Mouse (Mus musculus) adrenal gland, postnatal 36 days (tissue): Measurements from ENCODE around the gene Esyt1. TPM values are rescaled to one million over a fixed set of nuclear protein-coding genes. Genes with fewer than 3 reads are reported as not detected.
A peak's percentile ranks its signal among the peaks of the same experiment; 100 is the strongest.
"Not testable (repeated sequence)": the region's sequence is repeated elsewhere in the genome, so short reads cannot be mapped to it uniquely, and the experiment has no call there.

Experiments
- DNase-seq, 2 experiments: peaks; one replicate each; pipeline ENCODE4 v3.0.0; 2021; ENCODE audit warnings: mixed read lengths in 1 of 2
- total RNA-seq, 2 experiments: library from RNA; stranded (reverse); gene quantifications; 2 replicates each; pipeline ENCODE4 v1.2.3; 2021

The Esyt1 gene
- total RNA-seq, 2 experiments from 2014 or later = 22.7 to 28.8 TPM

GRCm38 (mm10) chr10:128504641-128505370, 20.9 kb downstream of the Esyt1 start:
- no peak for DNase-seq

DNA sequence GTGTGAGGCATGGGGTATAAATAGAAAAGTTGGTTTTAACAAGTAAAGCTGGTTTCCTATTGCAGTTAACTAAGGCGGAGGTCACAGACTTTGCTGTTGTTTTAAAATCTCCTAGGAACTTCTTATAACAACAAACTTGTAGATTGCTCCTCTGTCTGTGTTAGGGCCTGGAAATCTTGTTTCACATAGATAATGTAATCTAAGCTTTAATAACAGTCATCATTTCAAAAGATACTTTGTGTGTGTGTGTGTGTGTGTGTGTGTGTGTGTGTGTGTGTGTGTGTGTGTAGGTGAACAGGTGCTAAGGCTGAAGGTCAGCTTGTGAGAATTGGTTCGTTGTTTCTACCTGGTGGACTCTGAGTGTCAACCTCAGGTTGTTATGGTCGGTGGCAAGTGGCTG, 21.7 kb downstream of the Esyt1 start:
- DNase-seq = no peak

DNA sequence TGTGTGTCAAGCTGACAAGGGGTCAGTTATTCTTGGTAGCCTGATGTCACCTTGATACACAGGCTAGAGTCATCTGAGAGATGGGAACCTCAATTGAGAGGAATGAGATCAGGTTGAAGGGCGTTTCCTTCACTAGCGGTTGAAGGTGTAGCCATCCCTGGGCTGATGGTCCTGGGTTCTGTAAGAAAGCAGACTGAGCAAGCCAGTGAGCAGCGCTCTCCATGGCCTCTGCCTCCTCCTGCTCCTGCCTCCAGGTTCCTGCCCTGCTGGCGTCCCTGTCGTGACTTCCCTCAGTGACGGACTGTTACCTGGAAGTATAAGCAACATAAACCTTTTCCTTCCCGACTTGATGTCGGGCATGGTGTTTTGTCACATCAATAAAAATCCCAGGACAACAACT, 22.1 kb downstream of the Esyt1 start:
- no peak for DNase-seq

DNA sequence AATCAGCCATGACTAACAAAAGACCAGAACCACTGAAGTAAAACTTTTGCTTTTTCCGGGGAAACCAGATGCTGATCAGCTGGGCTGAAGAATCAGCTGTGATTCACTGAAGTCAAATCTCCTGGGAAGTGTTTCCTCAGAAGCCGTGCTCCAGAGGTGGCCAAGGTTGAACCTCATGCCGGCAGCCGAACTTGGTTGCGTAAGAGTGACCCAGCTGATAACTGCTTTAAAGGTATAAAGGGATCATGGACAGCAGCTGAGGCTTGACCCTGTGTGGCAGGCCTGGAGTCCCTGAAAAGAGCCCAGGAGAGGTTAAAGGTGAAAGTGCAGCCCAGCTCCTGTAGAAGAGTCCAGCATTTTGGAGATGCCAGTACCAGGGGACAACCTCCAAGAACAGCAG, 23.3 kb downstream of the Esyt1 start:
- DNase-seq = peak; percentile 65 to 70

DNA sequence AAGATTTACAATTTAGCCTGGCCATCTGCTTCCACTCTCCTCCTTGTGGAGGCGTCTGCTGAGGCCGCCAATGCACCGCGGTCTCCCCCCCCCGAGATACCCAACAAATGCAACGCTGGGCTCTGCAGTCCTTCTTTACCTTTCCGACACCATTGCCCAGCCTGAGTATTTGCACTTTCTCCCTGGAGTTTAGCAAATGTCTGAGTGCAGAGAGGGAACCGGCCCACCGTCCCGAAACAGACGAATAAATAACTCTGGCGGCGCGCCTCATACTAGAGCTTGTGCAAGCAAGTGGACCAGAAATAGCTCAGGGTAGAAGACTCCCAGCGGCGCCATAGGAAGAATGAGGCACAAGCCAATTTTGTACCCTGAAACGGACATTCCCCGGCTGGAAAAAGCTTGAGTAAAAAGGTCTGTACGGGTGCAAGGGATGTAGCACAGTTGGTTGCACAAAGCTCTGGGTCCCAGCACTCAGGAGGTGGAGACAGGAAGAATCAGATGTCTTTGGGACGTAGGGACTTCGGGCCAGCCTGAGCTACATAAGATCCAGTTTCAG, 26.5 kb downstream of the Esyt1 start:
- DNase-seq = peak; percentile 66 to 70

GRCm38 (mm10) chr10:128498590-128498989, 27.1 kb downstream of the Esyt1 start, which contains the start of gene Myl6b:
Gene Myl6b (minus strand): TSS chr10:128498685.
- peak; percentile 97 to 98 for DNase-seq

- no peak for DNase-seq
Observed at GRCm38 (mm10) chr10:128497134-128497737, 28.4 kb downstream of the Esyt1 start.

DNA sequence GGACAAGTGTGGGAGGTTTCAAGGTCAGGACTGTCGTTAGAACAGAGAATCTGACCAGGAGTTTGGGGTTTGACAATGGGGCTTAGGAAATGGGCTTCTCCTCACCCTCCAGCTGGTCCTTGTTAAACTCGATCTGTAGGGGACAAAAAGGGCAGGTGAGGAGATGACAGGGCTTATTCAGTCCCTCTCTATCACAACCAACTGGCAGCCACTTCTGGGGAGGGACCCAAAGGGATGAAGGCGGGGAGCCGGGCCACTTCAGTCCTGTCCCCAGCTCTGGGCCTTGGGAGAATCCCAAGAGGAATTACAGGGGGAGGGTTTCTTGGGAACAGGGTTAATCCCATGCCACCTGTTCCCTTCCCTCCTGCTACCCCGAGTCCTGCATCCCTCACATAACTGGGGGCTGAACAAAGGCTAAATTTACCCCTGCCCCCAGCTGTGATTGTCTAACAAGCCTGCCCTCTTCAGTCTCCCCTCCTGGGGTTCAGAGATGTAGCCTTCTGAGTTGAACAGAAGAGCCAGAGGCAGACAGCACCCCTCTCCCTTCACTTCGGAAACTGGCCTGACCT, 29.1 kb downstream of the Esyt1 start:
- no peak for DNase-seq

DNA sequence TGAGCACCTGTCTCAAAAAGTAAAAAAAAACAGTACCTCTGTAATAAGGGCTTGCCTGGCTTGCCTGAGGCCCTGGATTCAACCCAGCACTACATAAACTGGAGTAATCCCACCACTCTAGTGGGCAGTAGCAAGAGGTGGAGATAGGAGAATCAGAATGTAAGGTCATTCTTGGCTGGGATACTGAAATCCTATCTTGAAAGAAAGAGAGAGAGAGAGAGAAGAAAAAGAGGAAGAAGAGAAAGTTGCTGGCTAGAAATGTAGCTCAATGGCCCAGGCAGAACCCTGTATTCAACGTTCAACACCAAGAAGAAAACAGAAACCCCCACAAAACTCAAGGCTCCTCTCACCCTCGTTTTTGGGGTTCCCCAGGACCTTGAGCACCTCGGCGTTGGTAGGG, 29.8 kb downstream of the Esyt1 start:
- DNase-seq = no peak

DNA sequence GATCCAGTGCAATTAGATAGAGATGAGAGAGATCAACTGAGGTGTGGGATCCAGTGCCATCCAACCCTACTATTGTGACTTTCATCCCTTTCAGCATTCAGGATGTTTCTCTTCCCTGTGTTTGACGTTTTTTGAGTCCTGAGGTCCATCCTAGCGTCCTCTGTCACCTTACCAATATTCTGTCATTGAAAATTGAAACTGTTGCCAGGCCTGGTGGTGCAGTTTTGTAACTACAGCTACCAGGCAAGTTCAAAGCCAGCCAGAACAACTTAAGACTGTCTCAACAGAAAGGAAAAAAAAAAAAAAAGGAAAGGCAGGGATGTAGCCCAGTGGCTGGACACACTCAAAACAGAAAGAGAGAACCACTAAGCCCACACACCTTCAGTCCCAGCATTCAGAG, 30.4 kb downstream of the Esyt1 start:
- no peak for DNase-seq

DNA sequence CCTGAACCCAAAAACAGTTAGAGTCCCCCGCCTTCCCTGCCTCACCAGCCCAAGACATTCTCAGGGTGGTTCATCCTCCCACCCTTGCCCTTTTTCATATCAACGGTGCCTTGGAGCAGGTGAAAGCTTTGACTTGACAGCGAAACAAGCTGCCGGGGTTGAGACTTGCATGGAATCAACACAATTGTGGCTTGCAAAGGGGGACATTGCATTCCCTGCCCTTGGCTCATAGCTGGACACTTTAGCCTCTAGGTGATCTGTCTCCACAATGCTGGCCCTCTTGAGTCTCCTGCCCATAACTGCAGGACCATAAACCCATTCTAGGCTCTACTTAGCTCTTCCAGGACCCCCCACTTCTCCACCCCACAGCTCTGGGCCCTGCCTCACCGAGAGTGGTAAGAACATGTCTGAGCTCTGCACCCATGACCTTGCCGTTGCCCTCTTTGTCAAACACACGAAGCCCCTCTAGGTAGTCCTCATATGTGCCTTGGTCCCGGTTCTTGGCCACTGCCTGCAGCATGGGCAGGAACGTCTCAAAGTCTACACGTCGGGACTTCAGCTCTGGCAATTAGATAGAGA, 30.9 kb downstream of the Esyt1 start:
- DNase-seq = no peak

DNA sequence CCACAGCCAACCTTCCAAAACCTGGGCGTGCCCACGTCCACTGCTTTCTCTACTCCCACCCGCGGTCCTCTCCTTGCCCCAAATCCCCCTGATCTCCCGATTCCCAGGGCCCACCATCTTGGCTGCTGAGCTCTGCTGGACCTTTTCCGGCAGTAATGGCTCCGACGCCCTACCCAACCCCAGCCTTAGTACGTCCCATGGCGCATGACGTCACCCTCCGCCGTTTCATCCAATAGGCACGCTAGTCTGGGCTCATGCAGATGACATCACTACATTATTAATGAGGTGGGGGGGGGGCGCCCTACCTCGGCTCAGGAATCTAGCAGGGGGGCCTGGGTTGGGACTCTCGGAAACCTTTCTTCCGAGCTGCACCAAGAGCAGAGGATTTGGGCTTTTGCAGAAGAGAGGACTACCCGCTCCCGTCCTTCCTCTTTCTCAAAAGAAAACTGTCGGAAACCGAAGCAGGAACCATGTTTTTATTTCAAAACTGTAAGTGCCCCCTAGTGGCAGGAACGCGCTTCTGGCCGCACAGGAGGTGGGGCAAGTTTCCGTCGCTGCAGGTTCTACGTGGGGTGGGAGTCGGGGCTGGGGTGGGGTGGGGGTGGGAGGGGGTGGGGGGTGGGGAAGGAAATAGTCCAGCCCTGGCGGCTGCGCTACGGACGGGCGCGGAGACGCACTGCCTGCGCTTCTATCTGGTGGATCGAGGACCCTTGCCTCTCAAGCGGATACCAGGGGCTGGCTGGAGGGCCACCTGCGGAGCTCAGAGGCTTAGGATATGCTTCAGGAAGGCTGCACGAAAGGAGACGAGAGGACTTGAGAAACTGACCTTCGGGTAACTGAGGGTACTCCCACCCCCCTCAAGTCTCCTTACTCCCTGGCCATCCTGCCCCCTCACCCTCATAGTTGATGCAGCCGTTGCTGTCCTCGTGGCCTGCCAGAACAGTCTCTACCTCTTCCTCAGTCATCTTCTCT, 31.7 kb downstream of the Esyt1 start, which contains the start of gene Myl6:
Gene Myl6, minus strand, starts transcription at position 451 of the 972 bp plus-strand sequence.
- peak; percentile 97 to 98 for DNase-seq

- no peak for DNase-seq
Observed at GRCm38 (mm10) chr10:128493319-128493694, 32.4 kb downstream of the Esyt1 start.

- DNase-seq = peak; percentile 69 to 76
Observed at GRCm38 (mm10) chr10:128492633-128493311, 32.9 kb downstream of the Esyt1 start.

DNA sequence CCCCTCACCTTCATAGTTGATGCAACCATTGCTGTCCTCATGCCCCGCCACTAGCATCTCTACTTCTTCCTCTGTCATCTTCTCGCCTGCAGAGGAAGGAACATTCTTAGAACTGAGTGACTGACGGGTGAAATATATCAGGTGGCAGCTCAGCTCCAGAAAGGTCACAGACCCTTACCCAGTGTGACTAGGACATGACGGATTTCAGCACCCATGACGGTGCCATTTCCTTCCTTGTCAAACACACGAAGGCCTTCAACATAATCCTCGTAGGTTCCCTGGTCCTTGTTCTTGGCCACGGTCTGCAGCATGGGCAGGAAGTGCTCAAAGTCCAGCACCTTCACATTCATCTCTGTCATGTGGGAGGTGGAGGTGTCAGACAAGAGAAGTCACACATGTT, 33.6 kb downstream of the Esyt1 start:
- not testable (repeated sequence) for DNase-seq

DNA sequence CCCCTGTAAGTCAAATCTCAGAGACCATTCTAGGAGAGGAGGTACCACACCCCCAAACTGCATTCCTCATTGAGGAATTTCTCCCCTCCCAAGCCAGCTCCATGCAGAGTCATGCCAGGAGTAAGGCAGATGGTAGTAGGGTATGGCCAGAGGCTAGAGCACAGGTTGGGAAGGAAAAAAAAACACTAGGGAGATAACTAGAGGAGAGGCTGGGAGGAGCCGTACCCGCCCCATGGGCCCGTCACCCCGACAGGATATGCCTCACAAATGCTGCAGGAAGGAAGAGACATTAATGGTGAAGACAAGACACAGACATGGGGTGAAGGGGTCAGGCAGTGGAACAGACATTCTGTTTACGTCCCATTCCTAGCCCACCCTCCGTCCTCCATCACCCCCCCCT, 34.2 kb downstream of the Esyt1 start:
- peak; percentile 47 to 59 for DNase-seq

GRCm38 (mm10) chr10:128490912-128491311, 34.8 kb downstream of the Esyt1 start:
- no peak for DNase-seq

DNA sequence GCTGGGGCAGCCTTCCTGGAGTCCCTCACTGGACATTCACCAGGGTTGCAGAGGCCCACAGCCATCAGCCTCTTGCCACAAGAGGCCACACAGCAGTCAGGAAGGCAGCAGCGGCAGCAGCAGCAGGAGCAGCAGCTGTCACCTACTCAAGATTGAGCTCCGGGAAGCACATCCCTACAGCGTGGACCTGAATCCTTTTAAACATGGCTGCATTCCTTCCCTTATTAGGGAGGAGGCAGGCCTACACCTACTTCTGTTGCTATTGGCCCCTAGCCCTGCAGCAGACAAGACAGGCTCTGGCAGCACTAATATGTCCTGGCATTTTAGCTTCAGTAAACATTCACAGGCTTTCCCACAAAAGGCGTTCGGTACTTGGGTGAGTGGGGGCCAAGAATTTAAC, 35.4 kb downstream of the Esyt1 start:
- no peak for DNase-seq

DNA sequence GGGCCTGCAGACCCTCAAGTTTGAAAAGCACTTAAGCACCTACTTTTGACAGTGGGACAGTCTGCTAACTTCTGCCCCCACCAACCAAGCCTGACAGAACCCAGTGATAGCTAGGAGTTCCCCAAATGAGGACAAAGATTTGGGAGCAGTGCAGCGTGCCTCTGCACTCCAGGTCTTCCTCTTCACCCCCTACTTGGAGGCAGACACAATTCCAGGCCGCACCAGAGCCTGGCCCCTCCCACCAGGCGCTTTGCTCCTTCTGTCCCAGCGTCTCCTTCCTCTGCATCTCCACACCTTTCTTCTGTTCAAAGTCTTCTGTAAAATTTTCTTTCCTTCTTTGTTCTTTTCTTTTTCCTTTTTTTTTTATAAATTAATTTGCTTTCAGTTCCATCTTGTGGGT, 35.9 kb downstream of the Esyt1 start:
- DNase-seq = no peak

- peak; percentile 52 to 69 for DNase-seq
Observed at GRCm38 (mm10) chr10:128489380-128489779, 36.3 kb downstream of the Esyt1 start.

DNA sequence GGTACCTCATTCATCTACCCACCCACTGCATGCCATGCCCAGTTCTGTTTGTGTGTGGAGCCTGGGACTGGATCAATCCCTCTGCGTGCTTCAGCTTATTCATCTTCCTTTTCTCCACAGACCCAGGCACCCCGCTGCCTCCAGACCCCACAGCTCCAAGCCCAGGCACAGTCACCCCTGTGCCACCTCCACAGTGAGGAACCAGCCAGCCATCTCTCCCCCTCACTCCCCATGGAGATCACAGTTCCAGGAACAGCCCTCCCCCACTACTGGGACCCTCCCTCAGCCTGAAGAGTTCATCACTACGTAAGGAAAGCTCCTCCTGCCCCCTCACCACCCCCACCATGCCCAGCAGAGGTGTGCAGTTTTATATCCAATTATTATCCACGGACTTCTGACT, 36.9 kb downstream of the Esyt1 start:
- DNase-seq = no peak
